Mouse (Mus musculus) heart, postnatal 0 days (tissue): ENCODE data around the gene Cttnbp2.

Source experiments
- CTCF ChIP-seq: IDR thresholded peaks from 2 replicates; pipeline ENCODE4 v1.5.1; 2016; ENCODE audit warnings: antibody characterized with exemption, control low read depth, low read depth
- EP300 ChIP-seq: IDR thresholded peaks from 2 replicates; pipeline ENCODE4 v1.6.1; 2016; ENCODE audit warnings: antibody characterized with exemption, low read depth

DNA sequence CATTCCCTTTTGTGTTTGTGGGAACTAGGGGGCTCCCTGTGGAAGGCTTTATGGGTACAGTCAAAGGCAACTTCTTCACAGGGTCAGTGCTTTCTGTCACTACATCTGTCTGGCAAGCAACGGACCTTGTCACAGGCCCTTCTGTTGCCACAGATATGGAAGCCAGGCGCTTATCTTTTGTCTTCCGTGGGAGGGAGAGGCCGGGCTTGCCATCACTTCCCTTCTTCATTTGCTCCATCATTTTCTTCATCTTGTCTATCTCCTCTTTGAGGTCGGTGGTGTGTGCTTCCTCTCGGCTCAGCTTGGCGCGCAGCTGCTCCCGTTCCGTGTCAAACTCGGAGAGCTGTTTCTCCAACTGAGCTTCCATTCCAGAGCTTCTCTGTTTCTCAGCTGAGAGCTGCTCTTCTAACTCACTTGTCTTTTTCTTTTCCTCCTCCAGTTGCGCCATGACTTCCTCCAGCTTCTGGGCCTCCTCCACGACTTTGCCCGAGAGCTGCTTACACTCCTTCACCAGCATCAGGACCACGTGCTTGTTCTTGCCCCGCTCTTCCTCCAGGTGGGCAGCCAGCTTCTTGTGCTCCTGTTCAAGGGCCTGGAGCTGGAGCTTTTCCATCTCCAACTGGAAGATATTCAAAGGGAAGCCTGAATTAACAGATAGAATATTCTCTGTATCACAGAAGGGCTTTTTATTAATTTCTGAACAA, 79.7 kb downstream of the Cttnbp2 start:
- TF ChIP-seq CTCF (no peak), EP300 (no peak)
